Mouse (Mus musculus) liver, adult 2 months (tissue): ENCODE results near the gene Arpc2. TPM values are rescaled to one million over a fixed set of nuclear protein-coding genes. Genes with fewer than 3 reads are reported as not detected.
"Not testable (repeated sequence)": the region's sequence is repeated elsewhere in the genome, so short reads cannot be mapped to it uniquely, and the experiment has no call there.

ENCODE experiments used
- DNase-seq: peaks from one replicate; pipeline ENCODE4 v3.0.0-alpha.2; 2011; ENCODE audit warnings: low read depth, low spot score; ENCODE audit errors: extremely low read depth
- H3K27ac ChIP-seq: fragments of 200-500 bp; replicated peaks from 2 replicates; pipeline ENCODE4 v1.5.1; 2012; ENCODE audit warnings: low read depth, mild to moderate bottlenecking, control low read depth, inconsistent platforms, low read length; ENCODE audit not compliant: insufficient read depth
- H3K27me3 ChIP-seq: fragments of 200-500 bp; 2 replicates; pipeline ENCODE4 v1.6.1; 2012; ENCODE audit warnings: mild to moderate bottlenecking, moderate library complexity, low read length, inconsistent platforms; ENCODE audit not compliant: control insufficient read depth, insufficient read depth
- H3K36me3 ChIP-seq: fragments of 200-500 bp; 2 replicates; pipeline ENCODE4 v1.6.1; 2012; ENCODE audit warnings: low read length, inconsistent platforms; ENCODE audit not compliant: control insufficient read depth, insufficient read depth
- H3K4me1 ChIP-seq: fragments of 200-500 bp; 2 replicates; pipeline ENCODE4 v1.6.1; 2011; ENCODE audit warnings: low read length; ENCODE audit not compliant: control insufficient read depth, insufficient read depth
- H3K4me3 ChIP-seq: fragments of 200-500 bp; 2 replicates; pipeline ENCODE4 v1.5.1; 2011; ENCODE audit warnings: low read depth, mild to moderate bottlenecking, control low read depth, low read length, moderate library complexity; ENCODE audit not compliant: insufficient read depth
- H3K79me2 ChIP-seq: fragments of 200-500 bp; 2 replicates; pipeline ENCODE4 v1.6.1; 2012; ENCODE audit warnings: inconsistent platforms, mild to moderate bottlenecking, low read length, moderate library complexity; ENCODE audit not compliant: control insufficient read depth, insufficient read depth
- H3K9ac ChIP-seq: fragments of 200-500 bp; 2 replicates; pipeline ENCODE4 v1.6.1; 2012; ENCODE audit warnings: low read depth, mild to moderate bottlenecking, control low read depth, inconsistent platforms, low read length
- CTCF ChIP-seq: fragments of 200-500 bp; IDR thresholded peaks from 2 replicates; pipeline ENCODE4 v1.5.1; 2011; ENCODE audit warnings: low read depth, low read length, control low read depth
- POLR2A ChIP-seq: fragments of 200-500 bp; IDR thresholded peaks from 2 replicates; pipeline ENCODE4 v1.6.1; 2011; ENCODE audit warnings: low read length, control low read depth; ENCODE audit not compliant: insufficient read depth; ENCODE audit errors: extremely low read depth
- WGBS: fragments of 180-500 bp; shearing (Covaris S2); methylation state at CpG from one replicate; pipeline ENCODE4 v1.1.7; 2018; 5-methylcytosine and 5-hydroxymethylcytosine counted together
- polyA plus RNA-seq: library from polyadenylated mRNA; depleted of rRNA; stranded (reverse); fragments of >200 nt; gene quantifications from 2 replicates; pipeline ENCODE4 v1.2.3, GENCODE M21; 2012
- total RNA-seq: library from RNA; depleted of rRNA; stranded (reverse); fragments of >200 nt; gene quantifications from 2 replicates; pipeline ENCODE4 v1.2.3, GENCODE M21; 2014

Gene Arpc2
- total and polyA plus RNA-seq, 2 experiments = 70.5 to 96.3 TPM

GRCm38 (mm10) chr1:74284543-74285160, 48.8 kb downstream of the Arpc2 start, which contains the start of the genes Aamp and Pnkd:
Gene Aamp, minus strand, starts transcription at chr1:74284738.
Gene Pnkd, plus strand, starts transcription at chr1:74284930.
- Histone ChIP-seq H3K36me3 (peaks cover 8% of the 10 kb centered on the region; the same call in 1 of the 2 replicates), H3K79me2 (no peaks in the 10 kb centered on the region), H3K27me3 (no peaks in the 10 kb centered on the region), H3K4me1 (peaks cover 6% of the 10 kb centered on the region), H3K27ac (peak within 1 kb of the TSS; percentile 80), H3K4me3 (peak within 1 kb of the TSS; percentile 81), H3K9ac (peak within 1 kb of the TSS; percentile 82)
- TF ChIP-seq CTCF (0 out of 2 replicates have a peak, but pooled peaks have one; percentile 19), POLR2A (peak; percentile 85)
- DNase-seq = peak; percentile 98
- WGBS = under 1% methylated on average over 56 of the region's 56 CpGs

- WGBS = 4% methylated on average over 23 of the region's 23 CpGs
- Histone ChIP-seq H3K27ac (0 out of 2 replicates have a peak overlapping the region, but pooled peaks have one; percentile 7), H3K4me1 (peaks cover 6% of the 10 kb centered on the region), H3K79me2 (no peaks in the 10 kb centered on the region), H3K36me3 (peaks cover 6% of the 10 kb centered on the region; the same call in 1 of the 2 replicates), H3K27me3 (no peaks in the 10 kb centered on the region), H3K4me3 (peak overlapping the region; percentile 66), H3K9ac (peak overlapping the region; percentile 67)
- DNase-seq = no peak
- TF ChIP-seq POLR2A (no peak), CTCF (no peak)
Measured at GRCm38 (mm10) chr1:74285212-74286010, 49.5 kb downstream of the Arpc2 start.

DNA sequence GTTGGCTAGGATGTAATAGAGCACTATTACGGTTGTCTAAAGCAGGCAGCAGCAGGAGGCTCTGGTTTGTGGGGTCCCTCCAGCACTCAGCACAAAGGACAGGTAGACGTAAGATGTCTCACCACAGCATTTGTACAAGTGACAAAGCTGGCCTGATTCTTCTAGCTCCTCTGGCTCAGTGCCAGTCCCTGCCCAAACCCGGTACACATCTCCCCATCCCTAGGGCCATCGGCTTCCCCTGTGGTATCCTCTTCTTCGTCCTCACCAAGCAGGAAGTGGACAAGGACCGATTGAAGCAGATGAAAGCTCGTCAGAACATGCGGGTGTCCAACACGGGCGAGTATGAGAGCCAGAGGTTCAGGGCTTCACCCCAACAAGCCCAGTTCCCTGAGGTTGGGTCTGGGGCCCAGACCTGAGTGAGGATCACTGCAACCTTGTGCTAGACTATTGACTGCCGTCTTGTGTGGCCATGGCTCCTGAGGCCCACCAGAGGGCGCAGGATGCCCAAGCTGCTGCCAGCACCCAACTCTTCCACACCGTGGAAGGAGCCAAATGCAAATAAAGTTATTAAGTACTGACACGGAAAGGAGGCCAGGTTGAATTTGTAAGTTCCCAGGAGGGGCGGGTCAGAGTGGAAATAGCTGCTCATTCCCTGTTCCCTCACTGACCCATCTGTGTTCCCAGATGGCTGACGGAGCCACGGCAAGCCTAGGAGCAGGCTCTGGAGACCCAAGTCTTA, 51.2 kb downstream of the Arpc2 start:
- not testable (repeated sequence) for DNase-seq, H3K27me3 ChIP-seq, H3K4me1 ChIP-seq, H3K9ac ChIP-seq, H3K27ac ChIP-seq, H3K4me3 ChIP-seq, H3K36me3 ChIP-seq, H3K79me2 ChIP-seq
- peak; percentile 21; the same call in 1 of the 2 replicates for TF ChIP-seq CTCF
- WGBS = 55% methylated on average over 15 of the region's 17 CpGs

- H3K4me3 ChIP-seq = no peak overlapping the region
- H3K4me1 ChIP-seq = peaks cover 6% of the 10 kb centered on the region
- TF ChIP-seq POLR2A (no peak), CTCF (no peak)
- no peaks in the 10 kb centered on the region for H3K27me3 ChIP-seq
- no peak overlapping the region for H3K27ac ChIP-seq
- WGBS = 81% methylated on average over 4 of the region's 4 CpGs
- H3K79me2 ChIP-seq = no peaks in the 10 kb centered on the region
- DNase-seq = no peak
- H3K36me3 ChIP-seq = peaks cover 8% of the 10 kb centered on the region; the same call in 1 of the 2 replicates
- H3K9ac ChIP-seq = no peak overlapping the region
Measured at GRCm38 (mm10) chr1:74288327-74288726, 52.4 kb downstream of the Arpc2 start.

GRCm38 (mm10) chr1:74289248-74289647, 53.4 kb downstream of the Arpc2 start:
- 66% methylated on average over 9 of the region's 9 CpGs for WGBS
- Histone ChIP-seq H3K27me3 (no peaks in the 10 kb centered on the region), H3K27ac (peak overlapping the region; percentile 16; the same call in 1 of the 2 replicates), H3K4me3 (no peak overlapping the region), H3K4me1 (peaks cover 6% of the 10 kb centered on the region), H3K36me3 (peaks cover 14% of the 10 kb centered on the region; the same call in 1 of the 2 replicates), H3K9ac (no peak overlapping the region), H3K79me2 (no peaks in the 10 kb centered on the region)
- TF ChIP-seq POLR2A = no peak
- no peak for TF ChIP-seq CTCF
- DNase-seq = no peak
